Mouse (Mus musculus) brain, embryonic 14.5 days (tissue): ENCODE results near the gene Fam161a.

Experiments used
- CTCF ChIP-seq: fragments of 200-500 bp; IDR thresholded peaks from 2 replicates; pipeline ENCODE4 v1.5.1; 2012; ENCODE audit warnings: inconsistent platforms, mild to moderate bottlenecking, moderate library complexity, borderline replicate concordance; ENCODE audit not compliant: insufficient read depth, insufficient read length; ENCODE audit errors: extremely low read depth
- POLR2A ChIP-seq: fragments of 200-500 bp; IDR thresholded peaks from 2 replicates; pipeline ENCODE4 v1.6.1; 2012; ENCODE audit warnings: mild to moderate bottlenecking, inconsistent platforms, borderline replicate concordance; ENCODE audit not compliant: poor library complexity, insufficient read depth, insufficient read length, severe bottlenecking; ENCODE audit errors: extremely low read depth

- TF ChIP-seq POLR2A (no peak), CTCF (no peak)
Observed at GRCm38 (mm10) chr11:22985510-22985909, 21.8 kb upstream of the Fam161a start.
